Mouse (Mus musculus): ENCODE data around the gene Dpf2.
A peak's percentile ranks its signal among the peaks of the same experiment; 100 is the strongest.

Gene Dpf2

DNA sequence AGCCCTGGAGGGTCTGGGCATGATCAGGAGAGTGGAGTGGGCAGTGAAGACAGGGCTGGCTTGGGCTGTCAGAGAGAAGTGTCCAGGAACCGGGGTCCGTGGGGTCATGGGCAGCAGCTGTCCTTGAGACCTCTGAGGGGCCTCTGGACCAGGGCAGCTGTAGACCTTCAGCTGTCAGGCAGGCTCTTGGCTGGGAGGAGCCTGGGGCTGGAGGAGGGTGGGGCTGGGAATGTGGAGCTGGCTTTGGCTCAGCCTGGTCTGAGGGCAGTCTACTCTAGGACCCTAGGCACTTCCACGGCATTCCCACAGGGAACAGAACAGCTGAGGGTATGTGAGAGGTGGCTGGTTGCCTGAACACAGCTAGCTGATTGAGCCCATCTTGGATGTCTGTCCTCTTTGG lies 22.5 kb upstream of the Dpf2 start:
- no peak for DNase-seq

- peak; percentile 82 to 86 for DNase-seq
Observed at GRCm38 (mm10) chr19:5929634-5930596, 17.1 kb upstream of the Dpf2 start.

GRCm38 (mm10) chr19:5928546-5928945 lies 15.7 kb upstream of the Dpf2 start:
- DNase-seq, result no peak

DNA sequence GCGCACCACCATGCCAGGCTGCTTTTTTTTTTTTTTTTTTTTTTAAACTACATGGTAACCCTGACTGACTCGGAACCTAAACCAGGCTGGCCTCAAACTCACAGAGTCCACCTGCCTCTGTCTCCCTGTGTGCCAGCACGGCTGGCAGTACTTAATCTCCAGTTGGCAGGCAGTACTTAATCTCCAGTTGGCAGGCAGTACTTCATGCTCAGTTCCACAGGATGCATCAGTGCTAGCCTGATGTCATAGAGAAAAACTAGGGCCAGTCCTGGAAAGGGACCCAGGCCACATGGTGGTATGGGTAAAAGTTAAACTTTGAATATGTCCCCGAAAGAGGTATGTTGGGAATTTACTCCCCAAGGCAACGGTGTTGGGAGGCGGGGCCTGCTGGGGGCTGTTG lies 15.3 kb upstream of the Dpf2 start:
- DNase-seq, result no peak

GRCm38 (mm10) chr19:5927532-5927931 lies 14.7 kb upstream of the Dpf2 start:
- DNase-seq, result no peak

DNA sequence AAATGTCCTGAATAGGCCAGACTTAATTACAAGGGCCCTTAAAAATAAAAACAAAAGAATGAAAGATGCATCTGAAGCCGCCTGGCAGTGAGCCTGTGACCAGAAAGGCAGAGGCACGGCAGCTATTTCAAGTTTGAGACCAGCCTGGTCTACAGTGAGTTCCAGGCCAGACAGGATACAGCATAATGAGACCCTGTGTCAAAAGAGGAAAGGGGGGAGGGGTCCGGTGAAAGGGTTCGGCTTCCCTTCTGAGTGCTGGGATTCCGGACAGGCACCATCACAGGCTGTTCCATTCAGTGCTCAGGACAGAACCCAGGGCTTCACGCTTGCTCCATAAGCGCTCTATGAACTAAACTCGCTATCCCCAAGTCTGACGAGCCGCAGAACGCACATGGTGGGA lies 14.2 kb upstream of the Dpf2 start:
- DNase-seq, result no peak

- no peak for DNase-seq
Observed at GRCm38 (mm10) chr19:5925311-5925855, 12.6 kb upstream of the Dpf2 start.

- peak; percentile 97 for DNase-seq
Observed at GRCm38 (mm10) chr19:5924713-5925093, 11.9 kb upstream of the Dpf2 start, which contains the start of gene Cdc42ep2. TSS of gene Cdc42ep2 (minus strand) at chr19:5924816.

- peak; percentile 81 to 93 for DNase-seq
Observed at GRCm38 (mm10) chr19:5923990-5924712, 11.3 kb upstream of the Dpf2 start.

- DNase-seq, result no peak
Observed at GRCm38 (mm10) chr19:5922963-5923362, 10.2 kb upstream of the Dpf2 start.

DNA sequence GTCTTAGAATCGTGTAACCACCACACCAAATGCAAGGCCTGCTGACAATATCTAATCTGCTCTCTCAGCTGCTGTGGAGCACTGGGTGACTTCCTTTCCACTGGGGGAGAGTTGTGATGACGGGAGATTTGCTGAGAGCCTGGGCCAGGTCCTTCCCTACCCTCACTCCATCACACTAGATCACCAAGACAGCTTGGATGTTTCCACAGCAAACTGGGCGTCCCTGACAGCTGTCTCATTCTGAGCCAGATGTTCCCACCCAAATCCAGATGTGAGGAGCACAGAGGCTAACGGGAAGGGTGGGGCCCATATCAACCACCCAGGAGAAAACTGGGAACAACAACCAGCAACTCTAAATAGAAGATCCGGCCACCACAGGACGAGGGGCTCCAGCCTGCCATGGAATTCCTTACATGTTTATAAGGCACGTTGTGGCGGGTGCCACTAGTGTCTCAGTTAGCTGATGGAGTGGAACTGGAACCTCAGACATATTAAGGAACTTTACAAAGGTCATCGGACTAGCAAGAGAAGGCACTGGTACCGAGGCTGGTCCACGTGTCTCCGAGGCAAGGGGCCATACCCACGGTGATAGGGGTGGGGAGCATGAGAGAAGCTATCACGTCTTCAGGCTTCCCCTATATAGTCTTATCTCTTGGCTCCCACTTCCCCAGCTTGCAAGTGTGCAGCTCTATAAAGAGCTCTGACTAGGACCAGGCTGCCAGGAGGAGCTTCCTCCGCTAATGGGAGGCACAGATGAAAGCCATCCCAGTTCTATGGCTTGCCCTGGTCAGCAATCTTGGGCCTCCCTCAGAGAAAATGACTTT lies 9.5 kb upstream of the Dpf2 start:
- DNase-seq, result no peak

DNA sequence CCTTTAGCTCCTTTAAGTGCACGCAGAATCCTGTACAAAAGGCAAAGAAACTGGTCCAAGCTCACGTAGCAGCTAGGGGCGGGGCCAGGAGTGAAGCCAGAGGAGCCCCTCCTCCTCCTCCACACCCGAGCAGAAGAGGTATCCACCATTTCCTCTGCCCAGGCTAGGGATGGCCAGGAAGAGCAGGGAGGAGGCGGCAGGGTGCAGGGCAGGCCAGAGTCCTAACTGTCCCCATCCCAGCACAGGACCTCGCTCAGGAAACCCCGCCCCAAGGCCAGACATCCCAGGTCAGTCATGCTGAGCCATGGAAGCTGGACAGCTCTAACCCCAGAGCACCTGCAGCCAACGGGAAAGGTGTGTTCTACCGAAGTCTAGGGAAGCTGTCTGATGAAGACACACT lies 8.9 kb upstream of the Dpf2 start:
- DNase-seq, result peak in 1 of 2 experiments; percentile 55

GRCm38 (mm10) chr19:5912103-5913006 lies 455 bp downstream of the Dpf2 start:
- peak; percentile 99 for DNase-seq

- DNase-seq, result no peak
Observed at GRCm38 (mm10) chr19:5911430-5912102, 1.2 kb downstream of the Dpf2 start.

DNA sequence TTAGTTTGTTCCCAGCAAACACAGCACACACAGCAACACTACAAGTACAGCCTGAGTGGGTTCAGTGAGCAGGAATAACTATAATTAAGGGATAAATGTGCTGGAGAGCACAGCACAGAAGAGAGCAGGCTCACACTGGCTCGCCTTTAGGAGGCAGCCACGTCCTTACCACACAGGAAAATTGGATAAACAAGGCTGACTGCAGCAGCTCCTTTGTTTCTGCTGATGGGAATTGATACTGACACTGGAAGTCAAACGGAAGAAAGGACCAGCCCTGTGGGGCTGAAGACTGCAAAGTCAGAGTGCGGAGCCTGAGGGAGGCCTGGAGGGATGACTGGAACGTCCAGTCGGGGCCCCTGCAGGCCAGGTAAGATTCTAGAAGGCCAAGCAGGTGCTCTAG lies 2.6 kb downstream of the Dpf2 start:
- DNase-seq, result no peak

DNA sequence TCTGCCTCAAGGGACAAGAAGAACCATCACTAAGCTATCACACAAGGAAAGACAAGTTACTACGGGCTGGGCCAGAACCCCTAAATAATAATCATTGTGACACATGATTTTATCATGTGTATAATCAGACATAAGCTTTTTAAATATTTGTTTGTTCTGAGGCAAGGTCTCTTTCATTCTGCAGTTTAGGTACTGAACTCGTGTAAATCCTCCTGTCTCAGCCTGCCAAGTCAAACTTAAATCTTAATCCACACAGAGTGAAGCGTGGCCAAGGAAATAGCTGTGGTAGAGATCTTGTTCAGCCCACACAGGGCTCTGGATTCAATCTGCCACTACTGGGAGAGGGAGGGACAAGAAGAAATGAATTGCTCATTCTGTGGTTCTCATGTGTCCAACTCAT lies 5.5 kb downstream of the Dpf2 start:
- DNase-seq, result no peak

DNA sequence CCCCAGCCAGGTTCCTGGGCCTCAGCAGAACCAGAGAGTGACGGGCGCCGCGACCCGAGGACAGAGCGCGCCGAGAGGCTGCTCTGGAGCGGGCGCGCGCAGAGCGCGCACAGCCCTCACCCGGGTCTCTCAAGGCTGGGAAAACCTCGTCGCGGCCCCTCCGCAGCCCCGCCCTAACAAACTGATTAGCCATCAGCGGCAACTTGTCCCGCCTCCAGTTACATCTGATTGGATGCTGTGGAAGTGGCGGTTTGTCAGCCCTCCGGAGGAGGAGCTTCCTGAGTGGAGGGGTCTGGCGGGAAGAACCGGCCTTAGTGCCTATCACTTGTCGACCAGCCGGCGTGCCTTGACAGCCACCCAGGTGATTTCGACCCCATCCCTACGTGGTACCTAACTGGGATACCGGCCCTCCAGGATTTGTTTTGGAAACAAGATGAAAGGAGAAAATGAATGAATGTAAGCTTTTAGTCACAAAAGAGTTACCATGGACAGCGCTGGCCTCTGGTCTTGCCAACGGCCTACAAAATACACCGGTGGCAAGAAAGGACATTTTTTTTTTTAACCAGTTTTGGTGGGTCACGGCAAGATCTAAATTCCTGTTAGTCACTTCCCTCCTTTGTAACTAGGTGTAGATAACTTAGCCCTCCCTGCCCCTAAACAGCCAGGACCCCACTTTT lies 18.7 kb downstream of the Dpf2 start, which contains the start of gene Tigd3:
Gene Tigd3, minus strand, starts transcription at position 148 of the 677 bp plus-strand sequence.
- peak; percentile 93 to 94 for DNase-seq

DNA sequence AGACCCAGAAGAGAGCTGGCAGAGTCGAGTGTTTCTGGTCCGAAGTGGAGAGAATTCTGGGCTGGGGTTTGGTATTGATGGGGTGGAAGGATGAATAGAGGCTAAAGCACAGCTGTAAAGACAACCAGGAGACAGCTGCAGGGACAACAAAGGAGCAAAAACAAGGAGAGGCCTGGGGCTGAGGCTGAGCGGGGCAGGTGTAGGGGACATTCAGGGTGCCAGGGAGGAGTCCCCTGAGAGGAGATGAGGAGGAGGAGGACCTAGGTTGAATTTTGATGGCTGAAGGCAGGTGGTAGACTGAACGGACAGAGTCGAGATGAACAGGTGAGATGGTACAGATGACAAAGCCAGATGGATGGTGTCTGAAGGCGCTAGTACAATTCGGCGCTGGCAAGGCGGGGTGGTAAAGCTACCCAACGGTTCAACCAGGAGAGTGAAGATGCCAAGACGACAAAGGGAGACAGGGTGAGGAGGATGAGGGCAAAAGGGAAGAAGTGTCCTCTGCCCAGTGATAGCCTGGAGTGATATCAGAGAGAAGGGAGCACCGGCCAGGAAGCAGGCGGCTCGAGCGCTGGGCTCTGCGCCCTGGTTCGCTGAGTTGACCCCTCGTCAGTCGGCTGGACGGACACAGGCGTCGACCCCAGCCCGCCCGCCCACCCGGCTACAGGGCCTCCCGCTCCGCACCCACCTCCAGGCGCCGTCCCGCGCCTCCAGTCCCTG lies 19.4 kb downstream of the Dpf2 start:
- no peak for DNase-seq

DNA sequence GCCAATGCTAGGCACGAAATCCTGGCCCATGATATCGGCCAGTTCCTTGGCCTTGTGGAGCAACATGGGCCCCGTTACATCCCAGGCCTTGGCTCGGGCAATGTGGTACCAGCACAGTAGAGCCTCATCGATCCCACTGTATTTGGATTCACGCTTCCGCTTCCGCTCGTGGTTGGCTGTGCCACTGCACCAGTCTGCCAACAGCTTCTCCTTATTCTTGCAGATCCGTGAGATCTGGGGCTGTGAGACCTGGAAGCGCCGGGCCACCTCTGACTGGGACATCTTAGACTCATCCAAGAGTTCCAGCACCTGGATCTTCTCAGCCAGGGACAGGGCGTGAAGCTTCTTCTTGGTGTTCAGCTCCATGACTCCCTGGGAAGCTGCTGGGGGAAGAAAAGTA lies 20.1 kb downstream of the Dpf2 start:
- DNase-seq, result no peak

DNA sequence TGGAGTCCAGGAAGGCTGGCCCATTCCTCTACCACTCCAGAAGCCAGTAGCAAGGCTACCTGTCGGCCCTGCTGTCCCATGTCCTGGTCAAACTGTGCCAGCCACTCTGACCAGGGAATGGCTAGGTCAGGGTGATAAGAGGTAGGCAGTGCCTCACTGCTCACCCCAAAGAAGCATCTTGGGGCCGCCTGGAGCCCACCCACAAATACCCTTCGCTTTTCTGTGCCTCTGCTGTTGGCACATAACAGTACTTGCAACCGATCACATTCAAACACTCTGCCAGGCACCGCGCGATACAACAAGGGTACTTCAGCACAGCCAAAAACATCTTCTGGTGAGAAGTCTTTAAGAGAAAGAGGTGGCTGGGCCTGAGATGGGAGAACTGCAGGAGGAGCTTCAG lies 20.5 kb downstream of the Dpf2 start:
- DNase-seq, result no peak

Measured in kidney, adult 8-10 months (tissue).